Mouse (Mus musculus) NIH3T3 (cell line): ENCODE results near the gene 1700025G04Rik.

Source experiments
- DNase-seq: peaks from one replicate; pipeline ENCODE4 v3.0.0-alpha.2; 2012; ENCODE audit warnings: low read depth

The 1700025G04Rik gene

DNA sequence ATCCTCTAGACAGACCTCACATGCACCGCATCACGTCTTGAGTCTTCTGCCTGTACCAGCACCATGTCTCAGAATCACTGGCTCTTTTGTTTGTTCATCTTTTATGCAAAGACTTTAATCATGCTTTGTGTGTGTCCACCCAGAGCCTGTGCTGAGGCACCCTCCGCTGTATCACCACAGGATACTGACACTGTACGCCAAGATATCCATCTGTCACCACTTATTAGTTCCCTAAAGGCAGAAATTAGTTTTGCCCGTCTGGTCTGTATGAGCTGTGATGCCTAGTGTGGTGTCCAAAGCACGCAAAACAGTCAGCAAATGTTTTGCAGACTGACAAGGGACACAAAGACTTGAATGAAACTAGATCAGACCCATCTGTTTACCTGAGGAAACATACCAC lies 95.7 kb downstream of the 1700025G04Rik start:
- DNase-seq = no peak

DNA sequence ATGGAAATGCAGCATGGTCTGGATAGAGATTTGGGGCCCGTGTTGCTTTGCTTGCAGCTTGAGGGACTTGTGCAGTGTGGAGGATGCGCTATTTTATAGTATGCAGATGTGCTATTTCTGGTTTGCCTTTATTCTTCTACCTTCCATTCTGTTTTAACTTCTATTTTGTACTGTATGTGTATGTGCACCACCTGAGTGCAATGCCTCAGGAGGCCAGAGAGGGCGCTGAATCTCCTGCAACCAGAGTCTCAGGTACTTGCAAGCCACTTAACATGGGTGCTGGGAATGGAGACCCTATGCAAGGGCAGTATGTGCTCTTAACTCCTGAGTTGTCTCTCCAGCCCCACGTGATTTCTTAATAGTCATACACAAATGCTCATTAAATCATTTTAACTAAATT lies 98.4 kb downstream of the 1700025G04Rik start:
- no peak for DNase-seq

DNA sequence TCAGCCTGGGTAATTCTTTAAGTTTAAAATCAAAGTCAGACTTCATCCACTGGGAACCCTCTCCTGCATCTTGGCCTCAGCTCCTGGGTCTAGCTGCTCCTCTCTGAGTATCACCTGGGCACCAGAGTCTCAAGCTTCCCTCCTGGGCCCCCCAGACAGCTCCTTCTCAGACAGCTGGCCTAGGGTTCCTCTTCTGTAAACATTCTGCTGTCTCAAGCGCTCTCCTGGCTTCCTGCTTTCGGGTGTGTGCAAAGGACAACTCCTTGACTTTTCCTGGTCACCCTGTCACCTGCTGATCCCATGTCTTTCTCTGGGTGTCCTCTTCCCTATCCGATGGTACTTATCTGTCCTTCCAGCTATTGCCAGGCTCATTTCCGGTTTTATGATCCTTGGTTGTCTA lies 99.3 kb downstream of the 1700025G04Rik start:
- DNase-seq = no peak

DNA sequence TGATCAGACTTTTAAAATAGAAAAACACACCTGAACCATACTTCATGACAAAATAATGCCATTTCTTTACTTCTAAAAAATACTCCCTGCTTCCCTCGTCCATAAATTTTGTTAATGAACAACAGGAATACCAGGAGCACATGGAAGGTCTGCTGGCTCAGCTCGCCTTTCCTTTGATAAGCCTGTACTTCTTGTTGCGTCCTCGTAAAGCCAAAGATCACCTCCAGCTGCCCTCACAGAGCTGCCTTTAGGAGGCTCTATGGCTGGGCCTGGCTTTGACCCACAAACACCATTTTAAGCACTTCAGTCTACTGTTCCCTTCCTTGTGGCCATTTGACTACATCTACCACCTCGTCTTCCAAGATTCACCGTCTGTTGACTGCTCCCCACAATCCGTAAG lies 101.2 kb downstream of the 1700025G04Rik start:
- DNase-seq = no peak

DNA sequence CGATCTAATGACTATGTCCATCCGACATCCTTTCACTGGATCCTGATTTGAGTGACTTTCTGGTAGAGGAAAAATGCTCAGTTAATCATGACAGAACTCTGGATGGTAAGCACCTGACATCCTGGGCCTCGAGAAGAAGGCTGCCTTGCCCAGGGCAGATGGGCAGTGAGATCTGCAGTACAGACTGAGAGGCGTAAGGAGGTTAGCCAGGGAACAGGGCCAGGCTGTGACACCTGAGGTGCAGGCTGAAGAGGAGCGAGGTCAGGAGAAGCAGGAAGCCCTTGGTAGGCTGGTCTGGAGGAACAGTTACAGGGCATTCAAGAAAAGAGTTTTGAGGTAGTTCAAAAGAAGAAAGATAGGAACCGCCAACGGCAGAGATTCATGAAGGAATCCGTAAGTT lies 101.9 kb downstream of the 1700025G04Rik start:
- no peak for DNase-seq

DNA sequence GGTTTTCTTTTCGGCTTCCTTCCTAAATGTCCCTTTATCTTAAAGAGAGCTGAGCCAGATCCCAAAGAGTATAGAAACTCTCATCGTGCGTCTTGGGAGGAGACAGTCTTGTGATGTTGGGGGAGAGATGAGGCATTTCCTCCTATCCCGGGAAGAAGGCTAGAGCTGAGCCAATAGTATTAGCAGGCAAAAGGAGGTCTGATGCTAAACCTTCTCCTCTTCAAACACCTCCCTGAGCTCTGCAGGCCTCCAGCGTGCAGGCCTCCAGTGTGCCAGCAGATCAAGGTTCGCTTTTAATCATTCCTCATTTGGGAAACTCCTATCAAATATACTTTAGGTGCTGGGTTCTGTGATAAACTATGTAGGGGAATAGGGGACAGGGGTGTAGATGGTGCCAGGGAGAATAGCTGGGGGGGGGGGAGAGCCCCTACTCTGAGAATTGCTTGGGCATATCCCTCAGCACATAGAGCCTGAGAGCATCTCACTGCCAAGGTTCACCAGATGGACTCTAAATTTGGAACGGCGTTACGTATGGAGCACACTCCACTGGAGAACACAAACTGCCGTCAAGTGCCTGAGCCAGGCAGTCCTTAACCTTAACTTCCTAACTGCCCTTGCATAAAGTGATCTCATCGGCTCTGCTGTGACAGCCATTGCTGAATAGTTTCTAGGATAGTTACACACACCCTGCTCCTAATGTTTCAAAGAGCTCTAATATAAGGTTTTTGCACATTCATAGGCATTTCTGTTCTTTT lies 103.7 kb downstream of the 1700025G04Rik start:
- DNase-seq = no peak

DNA sequence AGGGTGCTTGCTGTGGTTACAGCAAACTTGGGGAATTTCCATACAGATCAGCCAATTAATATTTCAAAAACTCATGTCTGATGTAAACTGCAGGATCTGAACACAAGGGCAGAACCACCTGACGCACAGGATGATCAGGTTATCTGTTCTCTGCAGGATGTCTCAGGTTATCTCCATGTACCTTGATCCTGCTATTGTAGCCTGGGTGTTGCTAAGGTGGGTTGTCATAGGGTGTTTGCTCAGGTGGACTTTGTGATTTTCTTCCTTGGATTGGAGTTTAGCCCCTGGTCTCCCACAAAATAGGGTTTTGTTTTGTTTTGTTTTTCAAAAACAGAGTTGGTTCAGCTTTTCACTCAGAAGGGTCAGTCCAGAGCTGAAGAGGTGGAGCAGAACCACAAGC lies 104.9 kb downstream of the 1700025G04Rik start:
- no peak for DNase-seq

DNA sequence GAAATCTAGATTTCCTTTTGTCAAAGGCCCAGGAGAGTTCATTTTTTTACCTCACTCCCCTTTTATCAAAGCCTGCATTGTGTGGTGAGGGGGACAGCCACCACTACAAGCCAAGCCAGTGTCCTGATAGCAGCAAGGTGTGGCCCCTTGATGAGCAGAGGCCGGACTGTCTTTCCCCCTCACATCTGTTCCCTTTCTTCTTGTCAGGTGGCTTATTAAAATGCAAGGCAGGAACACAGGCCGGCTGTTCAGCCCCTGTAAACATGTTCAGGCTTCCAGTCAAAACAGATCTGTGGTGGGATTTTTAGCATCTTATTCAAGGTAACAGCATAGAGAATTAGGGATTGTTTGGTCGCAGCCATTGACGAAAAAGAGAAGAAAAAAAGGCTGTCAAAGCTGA lies 105.9 kb downstream of the 1700025G04Rik start:
- no peak for DNase-seq

DNA sequence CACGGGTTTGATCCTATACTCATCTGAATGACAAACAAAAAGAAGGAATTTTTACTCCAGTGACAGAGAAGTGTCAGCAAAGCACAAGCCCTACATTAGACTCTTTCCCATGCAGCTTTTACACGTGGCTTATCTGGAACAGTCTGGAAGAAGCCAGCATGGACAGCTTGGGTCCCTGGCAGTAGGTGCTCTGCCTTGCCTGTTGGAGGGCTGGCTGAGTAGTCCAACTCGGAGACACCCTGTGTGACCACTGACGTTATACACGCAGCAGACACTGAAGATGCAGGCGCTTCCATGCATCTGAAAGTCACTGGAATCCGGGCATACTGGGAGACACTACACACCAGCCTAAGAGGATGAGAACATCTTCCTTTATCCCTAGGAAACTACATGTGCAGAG lies 109.4 kb downstream of the 1700025G04Rik start:
- no peak for DNase-seq

DNA sequence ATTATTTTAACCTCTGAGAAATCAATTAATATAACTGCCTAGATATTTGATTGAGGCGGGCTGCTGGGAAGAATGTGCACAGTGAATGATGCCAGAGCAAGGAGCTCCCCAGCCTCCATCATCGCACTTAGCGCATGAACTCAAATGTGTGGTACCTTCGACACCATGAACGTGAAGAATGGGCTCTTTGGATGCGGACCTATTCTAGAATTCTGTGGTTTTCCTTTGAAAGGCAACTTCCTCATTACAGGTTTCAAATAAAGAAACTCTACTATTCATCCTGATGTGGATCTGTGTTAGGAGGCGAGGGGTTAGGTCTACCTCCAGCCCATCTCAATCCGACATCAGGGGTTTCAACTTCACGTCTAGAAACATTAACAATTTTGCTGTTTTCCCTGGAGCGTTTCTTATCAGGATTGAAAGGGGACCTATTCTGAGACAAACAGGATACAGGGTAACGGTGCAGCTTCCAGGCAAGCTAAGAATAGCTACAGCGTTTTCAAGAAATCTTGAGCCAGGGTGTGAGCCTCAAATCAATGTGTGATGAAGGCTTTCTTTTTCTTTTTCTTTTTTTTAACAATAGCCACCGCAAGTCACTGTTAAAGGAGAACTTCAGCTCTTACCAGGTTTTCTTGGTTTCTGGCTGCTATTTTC lies 110.0 kb downstream of the 1700025G04Rik start:
- DNase-seq = no peak

DNA sequence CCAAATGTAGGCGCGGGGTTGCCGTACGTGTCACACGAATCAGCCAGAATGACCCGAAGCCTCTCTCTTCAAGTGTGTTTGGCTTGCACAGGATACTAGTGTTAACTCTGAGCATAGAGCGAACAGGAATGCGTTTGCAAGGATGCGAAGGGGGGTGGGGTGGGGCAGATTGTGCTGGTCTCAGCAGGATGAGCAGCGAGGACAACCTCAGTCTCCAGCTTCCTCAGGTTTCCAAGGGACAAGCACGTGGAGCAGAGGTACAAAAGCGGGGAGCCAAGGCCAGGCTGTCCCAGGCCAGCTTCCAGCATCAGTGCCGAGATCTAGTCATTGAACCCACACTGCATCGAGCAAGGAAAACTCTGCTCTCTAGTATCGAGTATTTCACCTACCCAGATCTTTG lies 111.2 kb downstream of the 1700025G04Rik start:
- no peak for DNase-seq

DNA sequence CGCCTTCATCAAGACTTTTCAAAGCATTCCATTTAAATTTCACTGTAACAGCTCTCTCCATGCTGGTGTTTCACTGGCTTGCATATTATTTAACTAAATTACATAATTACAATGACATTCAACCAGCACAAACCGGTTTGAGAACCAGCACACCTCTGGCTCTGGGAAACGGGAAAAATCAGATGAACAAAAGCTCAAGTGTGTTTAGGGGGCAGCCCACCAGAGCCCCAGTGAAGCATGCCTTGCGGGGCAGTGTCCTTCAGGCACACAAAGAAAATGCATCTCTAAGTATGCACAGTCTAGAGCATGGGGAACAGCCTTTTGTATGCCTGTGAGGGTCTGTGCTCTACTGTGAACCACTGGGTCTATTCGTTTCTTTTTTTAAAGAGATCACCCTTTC lies 112.3 kb downstream of the 1700025G04Rik start:
- no peak for DNase-seq

DNA sequence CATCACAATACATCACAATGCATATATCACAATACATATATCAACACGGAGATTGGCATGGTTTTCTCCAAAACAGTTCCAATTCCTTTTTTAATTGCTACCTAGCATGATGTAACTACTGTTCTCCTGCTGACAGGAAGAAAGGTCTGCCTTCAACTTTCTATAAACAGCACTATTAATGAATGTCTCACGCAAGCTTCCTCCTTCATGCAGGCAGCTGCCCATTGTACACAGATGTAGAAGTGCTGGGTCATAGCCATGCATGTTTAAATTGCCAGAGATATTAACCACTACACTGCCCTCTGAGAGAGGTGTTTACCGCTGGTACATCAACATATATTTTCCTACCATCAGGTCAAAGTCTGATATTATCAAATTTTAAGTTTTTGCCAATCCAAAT lies 113.1 kb downstream of the 1700025G04Rik start:
- DNase-seq = no peak

DNA sequence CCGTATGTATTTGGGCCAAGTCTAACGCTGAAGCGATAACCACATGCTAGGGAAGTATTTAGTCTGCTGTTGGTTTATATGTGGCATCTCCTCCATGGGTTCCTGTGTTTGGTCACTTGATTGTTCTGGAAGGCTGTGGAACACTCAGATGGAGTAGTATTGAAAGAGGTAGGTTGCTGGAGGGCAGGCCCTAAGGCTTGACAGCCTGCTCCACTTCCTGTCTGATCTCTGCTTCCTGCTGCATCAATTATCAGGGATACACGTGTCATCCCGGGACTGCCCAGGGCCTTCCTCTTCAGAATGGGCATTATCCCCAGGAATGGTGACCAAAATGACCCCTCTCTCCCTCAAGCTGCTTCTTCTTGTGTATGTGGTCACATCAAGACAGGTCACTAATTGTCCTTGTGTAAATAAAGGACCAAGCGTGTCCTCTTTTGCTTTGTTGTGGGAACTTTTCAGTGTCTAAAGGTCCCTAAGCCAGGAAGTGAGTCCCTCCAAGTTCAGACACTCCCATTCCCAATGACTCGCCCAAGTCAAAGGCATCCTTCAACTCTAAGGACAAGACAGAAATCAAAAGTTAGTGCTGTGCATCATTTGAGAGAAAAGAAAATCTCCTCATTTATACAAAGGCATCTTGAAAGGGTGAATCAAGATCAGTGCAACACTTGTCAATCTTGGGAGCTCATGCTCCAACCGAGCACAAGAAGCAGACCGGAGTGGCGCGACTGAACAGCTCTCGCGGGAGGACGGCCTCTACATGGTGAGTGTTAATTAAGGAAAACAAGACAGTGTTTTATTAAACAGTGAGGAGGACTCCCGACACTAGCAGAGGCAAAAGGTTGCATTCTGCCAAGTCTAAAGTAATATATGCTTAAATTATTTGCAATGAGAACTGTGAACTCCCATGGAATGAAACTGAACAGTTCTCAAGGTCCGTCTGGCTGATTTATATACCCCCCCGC lies 114.2 kb downstream of the 1700025G04Rik start:
- no peak for DNase-seq

DNA sequence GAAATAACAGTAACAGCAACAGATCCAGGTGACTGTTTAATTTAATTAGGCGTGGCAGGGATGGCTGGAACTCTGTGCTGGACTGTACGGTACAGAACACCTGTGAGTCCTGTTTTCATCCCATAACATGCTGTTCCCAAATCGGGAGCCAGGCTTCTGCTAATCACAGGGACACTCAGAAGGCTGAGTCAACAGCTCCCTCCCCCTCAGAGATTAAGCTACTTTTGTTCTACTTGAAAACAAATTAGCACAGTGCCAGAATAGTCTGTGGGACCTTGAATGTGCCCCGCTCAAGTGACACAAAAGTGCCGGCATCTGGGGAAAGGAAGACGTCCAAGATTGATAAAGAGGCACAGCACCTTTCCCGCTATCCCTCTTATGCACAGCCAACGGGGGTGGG lies 115.0 kb downstream of the 1700025G04Rik start:
- no peak for DNase-seq

DNA sequence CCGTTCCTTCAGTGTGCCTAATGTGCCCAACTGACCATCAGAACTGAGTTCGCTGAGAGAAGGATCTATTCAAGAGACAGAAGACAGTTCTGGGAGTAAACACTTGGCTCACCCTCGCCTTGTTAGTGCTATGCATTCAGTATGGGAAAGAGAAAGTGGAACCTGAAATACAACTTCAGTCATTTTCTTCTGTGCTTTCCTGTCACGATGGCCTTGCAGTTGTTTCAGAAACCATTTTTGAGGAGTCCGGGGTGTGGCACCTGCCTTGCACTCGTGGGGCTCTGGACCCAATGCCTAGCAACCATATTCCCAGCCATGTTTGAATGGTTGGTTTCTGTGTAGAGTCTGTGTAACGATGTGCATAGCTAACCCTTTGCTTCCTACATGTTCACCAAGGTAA lies 115.5 kb downstream of the 1700025G04Rik start:
- DNase-seq = no peak

DNA sequence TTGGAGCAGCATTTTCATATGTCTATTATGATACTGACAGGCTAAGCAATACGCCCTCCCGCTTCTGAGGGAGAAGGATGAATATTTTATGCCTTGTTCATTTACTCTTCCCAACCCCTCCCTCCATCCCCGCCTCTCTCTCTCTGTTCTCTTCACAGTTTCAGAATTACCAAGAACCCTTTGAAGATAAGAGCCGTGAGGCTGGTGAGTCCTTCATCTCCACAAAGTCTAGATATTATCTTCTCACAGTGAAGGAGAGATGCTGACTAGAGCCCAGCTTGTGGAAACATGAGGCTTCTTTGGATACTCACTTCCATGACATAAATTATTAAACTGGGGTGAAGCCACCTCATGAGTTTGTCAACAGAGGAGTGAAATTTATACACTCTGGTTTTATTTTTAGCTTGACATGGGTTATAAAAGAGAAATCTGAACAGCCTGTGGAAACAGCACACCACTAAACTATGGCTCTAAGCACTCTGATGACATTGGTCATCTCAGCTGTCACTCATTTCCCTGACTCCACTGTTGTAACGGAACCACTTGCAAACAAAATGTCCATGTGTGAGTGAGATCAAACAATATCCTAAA lies 116.7 kb downstream of the 1700025G04Rik start:
- DNase-seq = no peak

DNA sequence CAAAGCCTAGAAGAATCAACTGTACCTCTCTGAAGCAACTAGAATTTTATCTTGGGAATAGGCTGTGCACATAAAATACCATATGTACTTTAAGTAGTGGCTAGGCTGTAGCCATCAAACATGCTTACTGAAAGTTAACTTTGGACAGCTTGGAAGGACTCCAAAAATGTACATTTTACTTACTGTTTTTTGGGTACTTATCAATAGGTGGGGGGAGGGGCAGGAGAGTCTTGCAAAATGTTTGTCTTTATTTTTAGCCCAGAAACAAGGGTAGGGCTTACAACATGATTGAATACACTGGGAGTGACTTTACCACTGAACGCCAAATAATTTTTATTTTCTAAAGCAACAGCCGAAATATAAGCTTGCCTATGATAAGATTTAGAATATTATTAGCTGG lies 118.3 kb downstream of the 1700025G04Rik start:
- peak; percentile 51 for DNase-seq

DNA sequence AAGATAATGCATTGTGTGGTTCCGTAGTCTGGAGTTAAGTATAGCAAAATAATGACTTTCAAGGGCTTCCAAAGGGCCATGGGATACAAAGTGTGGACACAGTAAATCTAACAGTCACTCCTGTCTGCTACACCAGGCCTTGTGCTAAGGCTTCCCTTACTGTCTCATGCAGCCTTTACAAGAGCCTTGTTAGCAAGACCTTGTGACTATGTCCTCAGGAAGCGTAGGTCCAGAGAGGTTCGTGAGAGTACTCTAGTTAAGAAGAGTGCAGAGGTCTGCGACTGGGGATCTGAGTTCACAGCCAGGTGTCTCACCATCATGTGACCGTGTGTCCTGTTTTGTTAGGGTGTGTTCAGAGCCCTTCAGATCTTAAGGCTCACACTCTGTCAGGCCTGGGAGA lies 121.8 kb downstream of the 1700025G04Rik start:
- no peak for DNase-seq

DNA sequence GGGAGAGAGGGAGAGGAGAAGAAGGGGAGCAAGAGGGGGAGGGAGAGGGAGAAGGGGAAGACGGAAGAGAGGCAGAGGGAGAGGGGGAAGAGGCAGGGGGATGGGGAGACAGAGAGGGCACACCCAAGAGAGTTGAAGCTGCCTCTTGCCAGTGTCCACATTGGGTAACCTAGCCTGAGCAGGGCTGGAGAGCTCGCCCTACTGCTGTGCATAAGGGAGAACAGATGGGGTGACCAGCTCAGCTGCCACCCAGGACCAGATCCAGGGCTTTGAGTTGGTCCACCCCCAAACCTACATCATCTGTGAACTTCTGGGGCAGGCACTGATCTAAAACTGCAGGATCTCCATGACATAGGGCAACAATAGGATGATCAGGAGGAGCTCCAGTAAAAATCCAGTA lies 125.1 kb downstream of the 1700025G04Rik start:
- no peak for DNase-seq

DNA sequence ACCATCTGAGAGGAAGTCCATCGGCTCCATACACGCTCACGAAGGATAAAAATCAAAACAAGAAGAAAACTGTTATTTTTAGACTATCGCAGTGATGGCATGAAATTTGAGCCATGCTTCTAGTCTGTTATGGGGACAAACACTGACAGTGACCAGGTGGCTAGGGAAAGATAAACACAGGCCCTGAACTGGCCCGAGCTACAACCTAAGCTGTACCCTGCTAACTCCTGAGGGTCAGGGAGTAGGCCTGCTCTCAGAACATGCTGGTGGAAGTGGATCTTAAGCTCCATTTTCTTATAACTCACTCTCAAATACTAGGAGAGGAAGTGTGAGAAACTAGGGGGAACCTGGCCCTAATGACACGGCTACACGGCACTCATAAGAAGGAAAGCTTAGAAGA lies 126.7 kb downstream of the 1700025G04Rik start:
- no peak for DNase-seq

DNA sequence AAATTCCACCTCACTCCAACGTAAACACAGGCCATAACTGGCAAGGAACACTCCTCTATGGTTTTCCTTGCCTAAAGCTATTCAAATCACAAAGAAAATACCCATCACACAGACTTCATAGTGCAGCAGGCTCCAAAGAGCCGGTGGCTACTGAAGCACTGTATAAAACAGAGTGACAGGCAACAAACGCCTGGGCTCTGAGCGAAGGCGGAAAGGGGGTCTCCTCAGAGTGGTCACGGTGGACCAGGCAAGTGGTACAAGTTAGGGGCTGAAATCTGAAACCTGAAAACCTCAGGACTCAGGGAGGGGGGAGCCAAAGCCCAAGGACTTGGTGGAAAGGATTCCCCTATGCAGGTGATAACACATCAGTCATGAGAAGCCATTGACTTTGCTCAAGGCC lies 127.8 kb downstream of the 1700025G04Rik start:
- no peak for DNase-seq
